In genomic region chr3:127012525-127012924, GRCm38 (mm10) we compare ENCODE assay signal across 9 mouse cellular contexts.
A peak's percentile ranks its signal among the peaks of the same experiment; 100 is the strongest.
DNase-seq lines count a peak whose midpoint lies in the region; ATAC-seq and TF ChIP-seq lines count a peak whose summit lies in the region.
"Had no signal": no experiment of that assay in that cellular context is flagged by ENCODE, and none has a peak within 500 bp of the region (broad histone marks: within the 10 kb centered on the region; RNA-seq: fewer than 3 reads in every experiment).

No protein-coding gene starts in this region.

- 63% methylated on average over 8 of the region's 8 CpGs for WGBS in small intestine, adult 2 months

- peak; percentile 47; the same call in 1 of the 2 replicates for TF ChIP-seq CTCF in small intestine, adult 2 months (IDR thresholded peaks at IDR 0.05; ENCODE audit: extremely low read depth, insufficient read length, insufficient replicate concordance, low read depth, low read length)

- no peak for TF ChIP-seq POLR2A in small intestine, adult 2 months (IDR thresholded peaks at IDR 0.05; ENCODE audit: low read depth, low read length)

- H3K4me1 ChIP-seq in small intestine, adult 2 months (ENCODE audit: control insufficient read depth, insufficient read depth, insufficient read length, low read length) = no peaks in the 10 kb centered on the region
- H3K4me1 ChIP-seq: lung, embryonic 15.5 days had no signal

- H3K4me3 ChIP-seq in small intestine, adult 2 months (ENCODE audit: low read depth, low read length) = no peak overlapping the region
- H3K4me3 ChIP-seq: lung, embryonic 15.5 days had no signal

- peak; percentile 41 for DNase-seq in kidney, adult 9 months
- no peak for DNase-seq in kidney, adult 11 months
- peak; percentile 48 for DNase-seq in NIH3T3 (ENCODE audit: low read depth)
- DNase-seq in cerebellum, postnatal 10 days = peak; percentile 63 to 77
- peak; percentile 18 for DNase-seq in kidney, postnatal 10 days
- no peak for DNase-seq in urinary bladder, adult 2 months (ENCODE audit: low spot score)

- no peaks in the 10 kb centered on the region for H3K36me3 ChIP-seq in small intestine, adult 2 months (ENCODE audit: control insufficient read depth, insufficient read depth, low read length)
- H3K36me3 ChIP-seq: lung, embryonic 15.5 days had no signal

- no peak overlapping the region for H3K27ac ChIP-seq in small intestine, adult 2 months (ENCODE audit: insufficient read depth, low read depth, low read length)
- H3K27ac ChIP-seq: lung, embryonic 15.5 days had no signal

- no peak for ATAC-seq in inflammation-experienced regulatory T-cells, adult 6 months

- H3K27me3 ChIP-seq in small intestine, adult 2 months (ENCODE audit: control insufficient read depth, insufficient read depth, low read length) = no peaks in the 10 kb centered on the region
- H3K27me3 ChIP-seq: lung, embryonic 15.5 days had no signal

Comparison
In these comparisons a context has a peak if more than half of its experiments do, and no peak if none do; other contexts are left out.
1. DNase-seq: peak in kidney, adult 9 months (single experiment), NIH3T3 (single experiment), cerebellum, postnatal 10 days (2 of 2) and kidney, postnatal 10 days (single experiment); none in kidney, adult 11 months (single experiment) and urinary bladder, adult 2 months (single experiment).